Mouse (Mus musculus): ENCODE measurements around the gene Mon1b. TPM values are rescaled to one million over a fixed set of nuclear protein-coding genes. Genes with fewer than 3 reads are reported as not detected.

The Mon1b gene
- total RNA-seq (2017) = 15.9 and 18.1 TPM in 2 replicates

- ATAC-seq (replicated peaks; ENCODE audit: low read depth, poor library complexity, severe bottlenecking) = peak; percentile 79
These were observed at the start of gene Mon1b for GRCm38 (mm10) chr8:113634670-113635591. TSS of gene Mon1b (plus strand) at chr8:113635587.

DNA sequence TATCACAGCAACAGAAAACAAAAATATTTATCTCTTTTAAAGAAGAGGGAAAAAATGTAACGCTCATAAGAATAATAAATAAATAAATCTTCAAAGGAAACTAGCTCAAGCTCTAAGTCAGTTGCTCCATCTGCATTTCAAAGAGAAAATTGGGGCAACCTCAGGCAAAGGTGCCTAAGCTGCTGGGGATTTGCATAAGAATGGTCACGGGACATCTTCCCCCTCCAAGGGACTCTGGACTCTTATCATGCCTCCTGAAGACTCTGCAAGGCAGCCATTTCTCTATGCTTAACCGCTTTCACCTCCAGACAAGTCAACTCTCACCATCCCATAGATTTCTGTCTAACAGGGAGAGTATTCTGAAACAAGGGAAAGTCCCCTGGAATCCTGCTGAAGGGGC lies 37.0 kb upstream of the Mon1b start:
- ATAC-seq (replicated peaks; ENCODE audit: low read depth, poor library complexity, severe bottlenecking) = no peak

DNA sequence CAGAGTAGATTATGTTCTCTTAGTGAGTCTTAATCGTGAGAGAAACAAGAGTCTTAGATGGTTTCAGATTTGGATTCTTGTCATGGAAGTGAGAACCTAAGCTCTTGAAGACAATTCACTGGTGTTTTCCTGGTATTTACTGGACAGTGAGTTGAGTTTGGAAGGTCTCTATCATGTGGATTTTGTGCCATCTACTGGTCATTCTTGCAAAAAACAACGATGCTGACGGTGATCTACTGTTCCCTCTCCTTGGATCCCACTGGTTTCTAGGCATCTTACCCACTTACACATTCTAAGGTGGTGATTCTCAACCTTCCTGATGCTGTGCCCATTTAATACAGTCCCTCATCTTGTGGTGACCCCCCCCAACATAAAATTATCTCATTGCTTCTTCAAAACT lies 2.8 kb upstream of the Mon1b start:
- no peak for ATAC-seq (replicated peaks; ENCODE audit: low read depth, poor library complexity, severe bottlenecking)

DNA sequence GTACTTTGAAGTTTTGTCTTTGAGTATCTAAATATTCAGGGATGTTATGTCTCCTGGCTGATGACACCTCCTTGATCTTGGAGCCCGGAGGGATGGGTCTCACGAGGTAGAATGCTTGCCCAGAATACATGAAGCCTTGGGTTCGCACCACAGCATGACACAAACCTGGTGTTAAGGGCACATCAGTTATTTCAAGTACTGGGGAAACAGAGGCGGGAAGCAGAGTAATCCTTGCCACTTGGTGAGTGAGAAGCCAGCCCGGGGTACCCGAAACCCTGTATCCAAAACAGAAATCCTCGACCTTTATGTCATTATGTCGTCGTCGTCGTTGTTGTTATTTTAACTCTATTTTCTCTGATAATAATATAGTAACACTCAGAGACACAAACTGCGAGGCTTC lies 1.2 kb upstream of the Mon1b start:
- no peak for ATAC-seq (replicated peaks; ENCODE audit: low read depth, poor library complexity, severe bottlenecking)

- ATAC-seq (replicated peaks; ENCODE audit: low read depth, poor library complexity, severe bottlenecking) = peak; percentile 64
These were observed 349 bp downstream of the Mon1b start for GRCm38 (mm10) chr8:113635592-113636279.

DNA sequence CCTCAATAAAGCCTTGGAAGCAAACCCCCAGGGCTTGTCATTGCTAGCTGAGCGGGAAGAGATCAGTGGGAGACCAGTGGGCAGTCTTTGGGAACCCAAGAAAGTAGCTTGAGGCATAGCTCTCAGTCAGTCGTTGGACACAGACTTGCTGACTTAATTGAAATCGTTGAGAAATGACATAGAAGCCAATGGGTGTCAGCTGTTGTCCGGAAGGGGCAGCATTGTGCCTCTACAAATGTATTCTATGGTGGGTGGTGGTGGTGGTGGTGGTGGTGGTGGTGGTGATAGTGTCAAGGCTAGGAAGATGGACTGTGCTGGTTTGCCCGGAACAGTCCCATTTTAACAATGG lies 867 bp downstream of the Mon1b start:
- no peak for ATAC-seq (replicated peaks; ENCODE audit: low read depth, poor library complexity, severe bottlenecking)

DNA sequence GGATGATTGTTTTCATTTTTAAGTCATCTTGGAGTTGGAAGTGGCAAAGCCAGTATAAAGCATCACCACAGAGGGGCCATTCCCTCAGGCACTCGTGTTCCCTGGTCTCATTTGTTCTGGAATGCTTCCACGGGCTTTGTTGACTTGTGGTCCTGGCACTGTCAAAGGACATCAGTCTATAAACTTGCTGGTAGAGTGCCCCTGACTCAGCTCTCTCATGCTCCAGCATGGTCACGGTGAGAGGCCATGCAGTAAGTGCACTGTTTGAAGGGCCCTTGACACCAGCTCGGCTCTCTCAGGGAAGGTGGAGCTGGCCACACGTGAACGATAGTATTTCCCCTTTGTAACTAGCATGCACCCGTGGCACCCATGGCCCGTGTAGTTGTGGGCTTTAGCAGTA lies 5.0 kb downstream of the Mon1b start:
- no peak for ATAC-seq (replicated peaks; ENCODE audit: low read depth, poor library complexity, severe bottlenecking)

DNA sequence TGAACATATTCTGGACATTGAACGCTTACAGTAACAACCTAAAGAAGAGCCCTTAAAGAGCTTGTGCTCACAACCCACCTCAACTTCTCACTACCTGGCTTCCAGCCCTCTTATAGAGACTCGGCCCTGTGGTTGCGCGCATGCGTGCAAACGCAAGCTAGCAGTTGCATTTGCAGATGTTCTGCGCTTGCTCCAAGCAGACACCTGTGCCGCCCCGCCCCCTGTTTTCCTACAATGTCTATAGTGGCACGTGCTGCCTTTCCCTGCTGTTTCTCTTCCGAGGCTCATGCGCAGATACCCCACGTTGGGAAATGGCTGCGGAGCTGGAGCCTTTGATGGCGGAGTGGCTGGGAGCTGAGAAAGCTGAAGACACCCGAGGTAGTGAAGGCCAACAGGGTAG lies 7.5 kb downstream of the Mon1b start, which contains the start of gene Syce1l:
TSS of gene Syce1l (plus strand) at position 288 of the 400 bp plus-strand sequence.
- ATAC-seq (replicated peaks; ENCODE audit: low read depth, poor library complexity, severe bottlenecking) = no peak

- ATAC-seq (replicated peaks; ENCODE audit: low read depth, poor library complexity, severe bottlenecking) = no peak
These were observed 8.3 kb downstream of the Mon1b start for GRCm38 (mm10) chr8:113643479-113644210.

DNA sequence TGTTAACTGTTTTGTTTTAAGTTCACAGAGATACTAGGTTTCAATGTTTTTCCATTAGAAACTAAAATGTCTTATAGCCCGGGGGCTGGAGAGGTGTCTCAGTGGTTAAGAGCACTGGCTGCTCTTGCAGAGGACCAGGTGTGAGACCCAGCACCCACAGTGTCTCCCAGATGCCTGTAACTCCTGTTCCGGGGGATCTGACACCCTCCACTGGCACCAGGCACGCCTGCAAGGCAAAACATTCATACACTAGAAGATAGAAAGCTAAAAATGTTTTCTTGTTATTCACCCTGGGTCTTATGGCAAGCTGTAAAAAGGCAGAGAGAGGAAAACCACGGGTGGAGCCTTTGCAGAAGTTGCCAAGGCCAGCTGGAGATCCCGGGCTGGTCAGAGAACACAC lies 9.8 kb downstream of the Mon1b start:
- no peak for ATAC-seq (replicated peaks; ENCODE audit: low read depth, poor library complexity, severe bottlenecking)

DNA sequence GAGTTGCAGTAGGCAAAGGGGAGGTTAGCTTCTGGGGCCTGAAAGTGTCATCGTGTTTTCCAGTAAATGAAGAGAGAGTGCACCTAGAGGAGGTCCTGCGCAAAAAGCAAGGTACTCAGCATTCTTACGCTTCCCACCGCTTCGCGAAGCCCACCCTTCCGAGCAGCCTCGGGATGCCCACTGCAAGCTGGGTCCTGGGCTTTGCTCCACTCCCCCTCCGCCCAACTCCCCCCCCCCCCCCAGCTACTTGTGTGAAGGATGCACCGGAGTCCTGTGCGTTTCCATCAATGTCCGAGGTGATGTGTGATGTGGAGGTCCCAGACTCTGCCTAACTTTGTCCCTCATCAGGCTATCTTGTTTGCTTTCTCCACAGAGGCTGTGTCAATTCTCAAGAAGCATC lies 17.1 kb downstream of the Mon1b start:
- ATAC-seq (replicated peaks; ENCODE audit: low read depth, poor library complexity, severe bottlenecking) = no peak

DNA sequence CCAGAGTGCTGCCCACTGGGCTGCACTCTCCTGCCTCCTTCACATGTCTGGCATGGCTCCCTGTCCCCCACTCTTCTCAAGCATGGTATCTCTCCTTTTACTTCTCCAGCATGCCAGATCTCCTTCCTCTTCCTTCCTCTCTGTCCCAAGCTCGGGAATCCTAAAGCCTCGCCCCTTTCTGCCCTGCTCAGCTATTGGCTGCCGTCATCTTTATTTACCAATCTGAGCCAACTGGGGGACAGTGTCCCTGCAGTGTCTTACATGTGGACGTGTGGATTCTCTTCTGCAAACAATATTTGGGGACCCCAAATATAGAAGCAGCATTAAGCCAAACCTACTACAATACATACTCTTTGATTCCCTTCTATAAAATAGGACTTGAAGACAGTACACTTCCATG lies 17.8 kb downstream of the Mon1b start:
- no peak for ATAC-seq (replicated peaks; ENCODE audit: low read depth, poor library complexity, severe bottlenecking)

- peak; percentile 98 for ATAC-seq (replicated peaks; ENCODE audit: low read depth, poor library complexity, severe bottlenecking)
These were observed 20.8 kb downstream of the Mon1b start for GRCm38 (mm10) chr8:113656154-113656553.

DNA sequence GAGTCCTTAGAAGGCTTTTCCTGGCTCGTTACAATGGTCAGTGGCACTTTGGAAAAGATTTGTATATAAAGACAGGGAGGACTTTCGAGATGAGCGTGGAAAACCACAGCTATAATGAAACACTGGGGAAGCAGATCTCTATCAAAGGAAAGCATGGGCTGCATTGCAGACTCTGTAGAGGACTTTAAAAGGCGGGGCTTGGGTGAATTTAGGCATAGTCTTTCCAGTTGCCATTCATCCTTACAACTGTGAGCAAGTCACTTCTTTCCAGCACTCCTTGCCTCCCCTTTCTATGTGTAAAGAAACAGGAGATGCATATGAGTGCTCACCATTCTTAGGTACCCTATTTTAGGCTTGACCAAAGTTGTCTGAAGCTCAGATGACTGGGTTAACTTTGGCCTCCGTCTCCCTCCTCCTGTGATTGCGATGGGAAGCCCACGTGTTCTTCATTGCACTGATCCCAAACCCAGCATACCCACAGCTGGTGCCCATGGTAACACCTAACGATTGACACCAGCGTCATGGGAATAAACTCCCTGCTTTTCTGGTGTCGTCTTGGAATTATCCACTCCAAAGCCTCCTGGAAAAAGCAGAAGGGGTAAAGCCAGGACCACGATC lies 21.4 kb downstream of the Mon1b start:
- no peak for ATAC-seq (replicated peaks; ENCODE audit: low read depth, poor library complexity, severe bottlenecking)

- peak; percentile 55 for ATAC-seq (replicated peaks; ENCODE audit: low read depth, poor library complexity, severe bottlenecking)
These were observed 24.7 kb downstream of the Mon1b start for GRCm38 (mm10) chr8:113660128-113660527.

- peak; percentile 99 for ATAC-seq (replicated peaks; ENCODE audit: low read depth, poor library complexity, severe bottlenecking)
These were observed 29.2 kb downstream of the Mon1b start for GRCm38 (mm10) chr8:113664544-113664943.

GRCm38 (mm10) chr8:113665036-113665435 lies 29.6 kb downstream of the Mon1b start:
- no peak for ATAC-seq (replicated peaks; ENCODE audit: low read depth, poor library complexity, severe bottlenecking)

DNA sequence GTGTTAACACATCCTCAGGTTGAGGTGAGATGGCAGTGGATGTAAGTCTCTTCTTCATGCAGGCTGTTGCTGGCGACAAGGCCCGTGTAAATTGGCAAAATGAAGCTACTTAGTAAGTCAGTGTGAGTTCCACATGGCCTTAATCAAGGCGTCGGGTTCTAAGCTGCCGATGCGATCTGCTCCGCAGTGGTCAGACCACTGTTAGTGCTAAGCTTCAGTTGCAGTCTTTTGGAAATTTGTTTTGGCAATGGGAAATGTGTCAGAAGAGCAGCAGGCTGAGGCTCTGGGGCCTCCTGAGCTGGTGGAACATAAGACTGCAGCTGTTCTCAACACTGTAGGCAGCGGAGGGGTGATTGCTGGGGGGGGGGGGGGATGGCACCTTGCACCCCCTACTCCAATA lies 30.6 kb downstream of the Mon1b start:
- no peak for ATAC-seq (replicated peaks; ENCODE audit: low read depth, poor library complexity, severe bottlenecking)

GRCm38 (mm10) chr8:113666714-113667432 lies 31.5 kb downstream of the Mon1b start:
- ATAC-seq (replicated peaks; ENCODE audit: low read depth, poor library complexity, severe bottlenecking) = no peak

DNA sequence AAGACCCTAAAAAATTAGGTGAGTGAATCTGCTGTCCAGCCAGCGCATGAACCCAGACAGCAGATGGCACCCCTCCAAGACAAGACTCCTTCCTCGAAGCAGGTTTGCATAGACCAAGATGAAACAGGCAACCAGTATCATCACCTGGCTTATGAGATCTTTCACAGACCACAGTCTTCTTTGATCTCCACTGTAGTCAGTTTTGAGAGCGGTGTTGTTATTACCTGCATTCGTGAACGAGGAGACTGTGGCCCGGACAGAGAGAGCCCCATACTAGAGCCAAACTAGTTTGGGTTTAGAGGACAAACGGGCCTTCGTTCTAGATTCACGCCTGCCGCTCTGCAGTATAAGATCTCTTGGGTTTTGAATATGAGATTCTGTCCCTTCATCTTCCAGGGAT lies 34.5 kb downstream of the Mon1b start:
- ATAC-seq (replicated peaks; ENCODE audit: low read depth, poor library complexity, severe bottlenecking) = no peak

All from common myeloid progenitor, adult 5-6 weeks (primary cell).